Mouse (Mus musculus) limb, embryonic 11.5 days (tissue): ENCODE measurements around the gene Tmem132d. TPM values are rescaled to one million over a fixed set of nuclear protein-coding genes. Genes with fewer than 3 reads are reported as not detected.
A peak's percentile ranks its signal among the peaks of the same experiment; 100 is the strongest.

Source experiments
- ATAC-seq: fragments of 200-750 bp; cut with Nextera tagmentation; 2 replicates; pipeline ENCODE4 v1.8.0; 2017; ENCODE audit warnings: low read depth; ENCODE audit not compliant: insufficient number of reproducible peaks, low FRiP score, low TSS enrichment
- DNase-seq: peaks from one replicate; pipeline ENCODE4 v3.0.0-alpha.2; 2015; ENCODE audit warnings: low spot score
- H3K27ac ChIP-seq: fragments of 300-500 bp; sonication (generic); replicated peaks from 2 replicates; pipeline ENCODE4 v1.5.1; 2014; ENCODE audit warnings: low read depth, mild to moderate bottlenecking, low read length
- H3K27me3 ChIP-seq: fragments of 300-500 bp; sonication (generic); 2 replicates; pipeline ENCODE4 v1.6.1; 2014; ENCODE audit warnings: mild to moderate bottlenecking, low read length, mixed read lengths; ENCODE audit not compliant: control insufficient read depth, insufficient read depth
- H3K36me3 ChIP-seq: fragments of 300-500 bp; sonication (generic); 2 replicates; pipeline ENCODE4 v1.6.1; 2014; ENCODE audit warnings: mild to moderate bottlenecking, low read length, moderate library complexity, mixed read lengths; ENCODE audit not compliant: control insufficient read depth, insufficient read depth
- H3K4me1 ChIP-seq: fragments of 300-500 bp; sonication (generic); 2 replicates; pipeline ENCODE4 v1.6.1; 2014; ENCODE audit warnings: low read length, mixed read lengths; ENCODE audit not compliant: control insufficient read depth, insufficient read depth
- H3K4me2 ChIP-seq: fragments of 300-500 bp; sonication (generic); 2 replicates; pipeline ENCODE4 v1.6.1; 2014; ENCODE audit warnings: low read depth, mild to moderate bottlenecking, moderate library complexity; ENCODE audit not compliant: severe bottlenecking
- H3K4me3 ChIP-seq: fragments of 300-500 bp; sonication (generic); 2 replicates; pipeline ENCODE4 v1.5.1; 2014; ENCODE audit warnings: low read depth, low read length
- H3K9ac ChIP-seq: fragments of 300-500 bp; sonication (generic); 2 replicates; pipeline ENCODE4 v1.6.1; 2014; ENCODE audit warnings: mild to moderate bottlenecking, low read length
- H3K9me3 ChIP-seq: fragments of 300-500 bp; sonication (generic); 2 replicates; pipeline ENCODE4 v1.6.1; 2016; ENCODE audit warnings: low read length; ENCODE audit not compliant: control insufficient read depth
- WGBS: fragments of 180-500 bp; shearing (Covaris S2); extraction: QIAGEN DNeasy Blood & Tissue Kit; methylation state at CpG from one replicate; pipeline ENCODE4 v1.1.7; 2014; 5-methylcytosine and 5-hydroxymethylcytosine counted together
- polyA plus RNA-seq: library from polyadenylated mRNA; unstranded; fragments of >200 nt; fragmentation: Nextera tagmentation; extraction: Ambion mirVana; gene quantifications from 2 replicates; pipeline ENCODE4 v1.2.1, GENCODE M21; 2014

Tmem132d gene
- polyA plus RNA-seq, 1 experiment from 2014 or later, result 0.60 TPM

- H3K4me3 ChIP-seq, result no peak overlapping the region
- H3K9ac ChIP-seq, result no peak overlapping the region
- DNase-seq (no peak), ATAC-seq (no peak)
- H3K9me3 ChIP-seq, result no peaks in the 10 kb centered on the region
- no peaks in the 10 kb centered on the region for H3K36me3 ChIP-seq
- H3K27ac ChIP-seq, result no peak overlapping the region
- H3K4me2 ChIP-seq, result no peak overlapping the region
- no peaks in the 10 kb centered on the region for H3K4me1 ChIP-seq
- H3K27me3 ChIP-seq, result peaks cover 35% of the 10 kb centered on the region
- 19% methylated on average over 6 of the region's 6 CpGs for WGBS
Measured at GRCm38 (mm10) chr5:128444876-128445275, 12.0 kb upstream of the Tmem132d start.

- no peak for ATAC-seq
- Histone ChIP-seq H3K9ac (no peak overlapping the region), H3K27me3 (peaks cover 35% of the 10 kb centered on the region), H3K9me3 (no peaks in the 10 kb centered on the region), H3K4me2 (0 out of 2 replicates have a peak overlapping the region, but pooled peaks have one; percentile 17), H3K4me3 (0 out of 2 replicates have a peak overlapping the region, but pooled peaks have one; percentile 5), H3K4me1 (no peaks in the 10 kb centered on the region), H3K27ac (no peak overlapping the region), H3K36me3 (no peaks in the 10 kb centered on the region)
- DNase-seq, result no peak
- WGBS, result 45% methylated on average over 4 of the region's 4 CpGs
Measured at GRCm38 (mm10) chr5:128443848-128444247, 11.0 kb upstream of the Tmem132d start.

DNA sequence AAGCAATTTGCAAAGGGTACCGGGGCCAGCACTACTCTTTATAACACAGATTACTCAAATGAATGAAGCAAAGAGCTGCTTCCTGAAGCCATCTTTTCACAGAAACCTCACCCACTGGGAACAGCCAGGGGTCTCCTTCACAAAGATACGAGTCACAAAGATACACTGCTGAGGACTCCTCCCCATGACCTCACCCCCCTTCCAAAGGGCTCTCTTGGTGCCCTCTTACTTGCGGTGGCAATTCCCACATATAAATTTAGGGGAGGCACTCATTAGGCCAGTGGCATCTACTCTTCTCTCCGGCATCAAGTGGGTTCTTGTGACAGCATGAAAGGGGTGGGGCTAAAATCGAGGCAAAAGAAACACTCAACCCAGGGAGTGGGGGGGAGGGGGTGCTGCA lies 8.2 kb upstream of the Tmem132d start:
- ATAC-seq (no peak), DNase-seq (no peak)
- no peaks in the 10 kb centered on the region for H3K36me3 ChIP-seq
- no peak overlapping the region for H3K9ac ChIP-seq
- no peak overlapping the region for H3K4me2 ChIP-seq
- H3K27me3 ChIP-seq, result peaks cover 41% of the 10 kb centered on the region
- no peak overlapping the region for H3K27ac ChIP-seq
- no peaks in the 10 kb centered on the region for H3K4me1 ChIP-seq
- H3K9me3 ChIP-seq, result no peaks in the 10 kb centered on the region
- 18% methylated on average over 5 of the region's 5 CpGs for WGBS
- no peak overlapping the region for H3K4me3 ChIP-seq

DNA sequence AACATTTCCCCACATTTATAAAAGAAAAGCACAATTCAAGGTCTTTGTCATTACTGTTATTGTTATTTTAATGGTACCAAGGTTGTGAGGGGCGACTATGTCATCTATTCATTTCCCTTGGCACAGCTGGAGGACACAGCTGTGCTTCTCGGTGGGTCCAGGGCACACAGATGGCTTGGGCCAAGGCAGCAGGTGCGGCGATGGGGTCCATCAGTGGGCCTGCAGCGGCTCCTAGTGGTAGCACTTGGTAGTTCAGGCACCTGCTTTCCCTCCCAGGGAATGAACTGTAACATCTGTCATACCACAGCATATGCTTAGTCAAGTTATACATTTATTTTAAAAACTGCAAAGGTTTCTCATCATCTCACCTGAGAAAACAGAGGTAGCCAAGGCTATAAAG lies 7.0 kb upstream of the Tmem132d start:
- Histone ChIP-seq H3K27me3 (peaks cover 37% of the 10 kb centered on the region), H3K4me2 (no peak overlapping the region), H3K27ac (no peak overlapping the region), H3K9me3 (no peaks in the 10 kb centered on the region), H3K9ac (no peak overlapping the region), H3K4me3 (no peak overlapping the region), H3K4me1 (no peaks in the 10 kb centered on the region), H3K36me3 (no peaks in the 10 kb centered on the region)
- WGBS, result under 1% methylated on average over 5 of the region's 5 CpGs
- peak; percentile 90 for DNase-seq
- 0 out of 2 replicates have a peak, but pooled peaks have one; percentile 47 for ATAC-seq

- Histone ChIP-seq H3K36me3 (no peaks in the 10 kb centered on the region), H3K4me3 (no peak overlapping the region), H3K4me2 (no peak overlapping the region), H3K27ac (no peak overlapping the region), H3K9me3 (no peaks in the 10 kb centered on the region), H3K9ac (no peak overlapping the region), H3K4me1 (no peaks in the 10 kb centered on the region), H3K27me3 (peaks cover 38% of the 10 kb centered on the region)
- ATAC-seq (no peak), DNase-seq (no peak)
- WGBS, result 78% methylated on average over 16 of the region's 16 CpGs
Measured at GRCm38 (mm10) chr5:128438078-128438477, 5.2 kb upstream of the Tmem132d start.

- no peaks in the 10 kb centered on the region for H3K36me3 ChIP-seq
- WGBS, result 18% methylated on average over 9 of the region's 9 CpGs
- H3K4me2 ChIP-seq, result no peak overlapping the region
- no peak overlapping the region for H3K9ac ChIP-seq
- no peak overlapping the region for H3K27ac ChIP-seq
- H3K27me3 ChIP-seq, result peaks cover 41% of the 10 kb centered on the region
- no peaks in the 10 kb centered on the region for H3K4me1 ChIP-seq
- peak; percentile 84 for DNase-seq
- no peaks in the 10 kb centered on the region for H3K9me3 ChIP-seq
- ATAC-seq, result no peak
- no peak overlapping the region for H3K4me3 ChIP-seq
Measured at GRCm38 (mm10) chr5:128436909-128437308, 4.0 kb upstream of the Tmem132d start.

DNA sequence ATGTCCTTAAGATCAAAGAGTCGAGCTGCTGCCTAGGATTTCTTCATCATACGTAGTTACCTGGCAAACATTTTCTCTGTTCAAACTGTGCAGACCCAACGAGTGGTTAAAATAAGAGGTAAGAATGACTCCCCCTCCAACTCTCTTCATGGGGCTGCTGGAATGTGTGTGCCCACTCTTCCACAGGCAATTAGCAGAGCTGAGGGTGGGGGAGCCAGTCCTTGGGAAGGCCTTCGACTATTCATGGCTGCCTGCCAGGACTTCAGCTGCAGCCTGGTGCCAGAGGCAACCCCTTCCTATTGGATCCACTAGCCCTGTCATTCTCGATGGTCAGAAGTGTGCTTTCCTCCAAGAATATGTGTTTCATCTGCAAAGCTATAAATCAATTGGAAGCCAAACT lies 2.8 kb upstream of the Tmem132d start:
- no peak overlapping the region for H3K4me2 ChIP-seq
- no peak overlapping the region for H3K9ac ChIP-seq
- peaks cover 45% of the 10 kb centered on the region for H3K27me3 ChIP-seq
- H3K4me1 ChIP-seq, result no peaks in the 10 kb centered on the region
- DNase-seq (no peak), ATAC-seq (no peak)
- H3K9me3 ChIP-seq, result no peaks in the 10 kb centered on the region
- H3K4me3 ChIP-seq, result no peak overlapping the region
- H3K27ac ChIP-seq, result no peak overlapping the region
- H3K36me3 ChIP-seq, result no peaks in the 10 kb centered on the region
- 62% methylated on average over 5 of the region's 5 CpGs for WGBS

- Histone ChIP-seq H3K4me2 (no peak overlapping the region), H3K36me3 (no peaks in the 10 kb centered on the region), H3K27ac (no peak overlapping the region), H3K9me3 (no peaks in the 10 kb centered on the region), H3K9ac (no peak overlapping the region), H3K4me3 (no peak overlapping the region), H3K27me3 (peaks cover 50% of the 10 kb centered on the region), H3K4me1 (no peaks in the 10 kb centered on the region)
- WGBS, result 46% methylated on average over 9 of the region's 9 CpGs
- DNase-seq (no peak), ATAC-seq (no peak)
Measured at GRCm38 (mm10) chr5:128433786-128434185, 909 bp upstream of the Tmem132d start.

DNA sequence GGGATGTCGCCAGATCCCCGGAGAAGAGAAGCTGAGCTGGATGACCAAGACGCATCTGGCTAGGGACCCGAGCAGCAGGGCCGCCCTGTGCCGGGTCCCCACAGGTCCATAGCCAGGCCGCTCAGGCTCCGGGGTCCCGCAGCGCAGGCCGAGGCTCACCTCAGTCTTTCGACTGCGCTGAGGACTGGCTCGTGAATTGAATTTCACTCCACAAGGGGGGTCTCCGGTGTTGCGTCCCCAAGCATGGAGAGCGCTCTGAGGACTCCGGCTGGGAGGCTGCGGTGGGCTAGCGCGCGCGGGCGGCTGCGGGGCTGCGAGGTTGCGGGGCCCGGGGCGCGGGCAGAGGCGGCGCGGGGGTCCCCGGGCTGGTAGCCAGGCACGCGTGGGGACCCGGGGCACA lies 455 bp downstream of the Tmem132d start:
- under 1% methylated on average over 34 of the region's 37 CpGs for WGBS
- DNase-seq (peak; percentile 46), ATAC-seq (no peak)
- Histone ChIP-seq H3K9me3 (no peaks in the 10 kb centered on the region), H3K4me1 (no peaks in the 10 kb centered on the region), H3K36me3 (no peaks in the 10 kb centered on the region), H3K27ac (no peak overlapping the region), H3K4me3 (peak overlapping the region; percentile 35), H3K27me3 (peaks cover 47% of the 10 kb centered on the region), H3K9ac (no peak overlapping the region), H3K4me2 (peak overlapping the region; percentile 89)
